Mouse (Mus musculus) left cerebral cortex, adult 8-10 months (tissue): Measurements from ENCODE around the gene Cd59a. TPM values are rescaled to one million over a fixed set of nuclear protein-coding genes. Genes with fewer than 3 reads are reported as not detected.
A peak's percentile ranks its signal among the peaks of the same experiment; 100 is the strongest.

Source experiments
- DNase-seq, 2 experiments: peaks; one replicate each; pipeline ENCODE4 v3.0.0; 2022; ENCODE audit warnings: low spot score in 2 of 2
- total RNA-seq, 4 experiments: library from RNA; stranded (reverse); gene quantifications; 2 replicates each; pipeline ENCODE4 v1.2.4; 2022

Gene Cd59a
- total RNA-seq, 4 experiments from 2014 or later, result 4.3 to 8.0 (median 7.0) TPM

DNA sequence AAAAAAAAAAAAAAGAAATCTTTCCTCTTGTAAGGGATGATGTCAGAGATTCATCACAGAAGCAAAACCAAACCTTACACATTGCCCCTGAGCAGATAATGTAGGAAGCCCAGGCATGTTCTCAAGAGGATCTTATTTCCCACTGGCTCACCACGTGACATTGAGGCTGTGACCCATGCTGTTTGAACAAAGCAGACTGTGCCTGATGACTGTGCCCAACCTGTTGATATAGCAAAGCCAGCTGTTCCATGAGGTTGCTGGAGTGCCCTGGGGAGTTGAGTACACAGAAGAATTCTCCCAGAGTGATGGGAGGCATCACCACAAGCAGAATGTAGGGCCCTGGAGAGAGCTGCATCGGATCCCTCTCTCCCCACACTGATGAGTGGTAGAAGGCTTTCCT is 40.3 kb downstream of the Cd59a start:
- DNase-seq, result no peak

DNA sequence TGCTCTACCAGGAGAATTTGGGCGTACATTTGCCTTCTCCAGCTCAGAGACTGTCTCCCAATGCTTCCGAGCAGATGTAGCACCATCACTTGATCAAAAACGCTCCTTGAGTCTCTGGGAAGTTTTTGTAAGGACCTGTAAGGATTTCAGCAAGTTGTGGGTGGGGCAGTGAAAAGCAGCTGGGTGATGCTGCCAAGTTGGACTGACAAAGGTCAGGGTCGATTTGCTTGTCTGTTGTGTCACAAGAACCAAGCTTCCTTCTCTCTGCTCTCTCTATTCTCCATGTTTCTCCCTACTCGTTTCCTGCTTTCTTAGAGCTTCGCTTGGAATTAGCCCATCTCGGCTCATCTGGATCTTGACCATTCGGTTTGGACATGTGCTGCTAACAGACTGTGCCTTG is 46.5 kb downstream of the Cd59a start:
- DNase-seq, result no peak

DNA sequence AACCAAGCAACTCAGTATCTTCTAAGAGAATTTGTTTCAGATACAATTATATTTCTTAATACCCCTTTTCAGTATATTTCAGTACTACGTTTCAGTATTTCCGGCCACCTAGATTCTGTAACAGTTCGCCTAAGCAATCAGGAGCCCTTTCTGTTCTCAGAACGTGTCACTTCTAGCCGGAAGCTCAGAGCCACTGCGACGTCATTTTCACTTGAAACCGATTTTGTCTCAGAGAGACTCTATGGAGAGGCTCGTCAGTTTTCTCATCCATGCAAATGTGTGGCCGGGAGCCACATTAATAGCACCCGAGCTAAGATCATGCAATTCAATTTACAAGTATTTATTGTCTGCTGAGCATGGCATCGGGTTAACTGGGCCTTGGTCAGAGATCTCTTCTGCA is 48.4 kb downstream of the Cd59a start:
- DNase-seq, result no peak

DNA sequence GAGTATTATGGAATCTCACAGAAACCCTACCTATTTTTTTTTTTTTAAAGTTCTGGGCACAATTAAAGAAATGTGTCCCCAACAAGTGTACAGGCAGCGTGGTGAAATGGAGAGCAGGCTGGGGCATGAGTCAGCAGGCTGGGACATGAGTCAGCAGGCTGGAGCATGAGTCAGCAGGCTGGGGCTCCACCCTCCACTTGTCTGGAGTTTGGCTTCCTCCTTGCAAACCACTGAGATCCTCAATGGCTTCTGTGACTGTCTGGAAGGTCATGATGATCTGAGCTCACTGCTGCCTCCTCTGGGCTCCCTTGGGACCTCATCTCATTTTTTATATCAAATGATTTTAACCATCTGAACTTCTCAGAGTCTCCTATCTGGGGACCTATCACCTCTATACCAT is 50.4 kb downstream of the Cd59a start:
- peak in 1 of 2 experiments; percentile 50 for DNase-seq

DNA sequence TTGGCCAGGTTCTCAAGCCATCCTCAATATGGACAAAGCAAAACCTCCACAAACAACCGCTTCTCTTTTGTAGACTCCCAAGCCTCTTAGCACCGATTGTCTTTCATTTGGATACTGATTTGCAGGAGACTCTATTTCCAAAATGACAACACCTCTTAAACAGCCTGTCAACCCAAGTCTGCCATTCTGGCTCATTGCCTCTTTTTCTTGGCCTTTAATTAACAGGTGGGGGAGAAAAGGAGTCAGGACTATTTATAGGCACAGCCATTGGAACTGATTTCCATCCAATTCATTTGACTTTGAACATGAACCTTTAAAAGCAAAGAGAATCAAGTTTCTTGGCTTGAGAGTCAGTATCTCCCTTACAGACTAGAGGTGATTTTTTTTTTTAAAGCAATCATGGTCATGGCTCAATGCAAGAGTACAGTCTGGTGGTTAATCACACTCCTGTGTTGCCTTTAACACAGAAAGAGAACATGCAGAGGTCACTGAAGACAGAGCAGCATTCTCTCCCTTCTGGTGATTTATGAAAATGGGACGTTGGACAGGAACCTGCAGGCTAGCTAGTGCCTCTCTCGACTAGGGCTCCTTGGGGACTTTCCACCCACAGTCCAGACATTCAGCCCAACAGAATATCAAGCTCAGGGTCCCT is 52.4 kb downstream of the Cd59a start:
- DNase-seq, result no peak

DNA sequence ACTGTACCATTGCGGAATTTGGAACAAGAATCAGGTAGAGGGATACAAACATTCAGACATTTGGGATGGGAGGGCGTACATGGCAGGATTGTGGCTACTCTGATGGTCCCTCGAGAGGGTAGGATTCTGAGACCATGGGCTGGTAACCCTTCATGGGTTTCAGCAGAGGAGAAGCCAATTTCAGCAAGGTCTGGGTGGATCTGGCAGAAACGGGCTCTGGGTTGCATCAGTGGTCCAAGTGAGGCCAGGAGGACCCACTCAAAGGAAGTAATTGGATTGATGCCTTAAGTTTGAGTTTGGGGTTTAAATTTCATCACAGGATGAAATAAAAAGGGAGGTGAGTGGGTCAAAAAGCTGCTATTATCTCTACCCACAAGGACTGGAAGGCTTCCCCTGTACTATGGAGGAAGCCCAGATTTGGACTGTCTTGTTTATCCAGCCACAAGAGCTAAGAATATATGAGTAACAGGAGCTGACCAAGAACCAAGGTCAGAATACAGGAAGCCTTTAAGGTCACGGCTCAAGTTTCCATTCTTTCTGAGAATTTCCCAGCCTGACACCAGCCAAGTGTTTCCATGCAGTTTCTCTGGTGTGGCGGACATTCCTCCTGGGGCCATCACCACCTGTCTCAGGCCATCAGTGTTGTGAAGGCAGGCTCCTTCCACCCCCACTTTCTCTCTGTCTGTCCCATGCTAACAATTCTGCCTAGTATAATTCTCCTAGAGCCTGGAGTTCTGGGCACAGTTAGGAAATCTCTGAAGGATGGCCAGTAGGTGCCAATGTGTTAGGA is 55.2 kb downstream of the Cd59a start:
- DNase-seq, result no peak

DNA sequence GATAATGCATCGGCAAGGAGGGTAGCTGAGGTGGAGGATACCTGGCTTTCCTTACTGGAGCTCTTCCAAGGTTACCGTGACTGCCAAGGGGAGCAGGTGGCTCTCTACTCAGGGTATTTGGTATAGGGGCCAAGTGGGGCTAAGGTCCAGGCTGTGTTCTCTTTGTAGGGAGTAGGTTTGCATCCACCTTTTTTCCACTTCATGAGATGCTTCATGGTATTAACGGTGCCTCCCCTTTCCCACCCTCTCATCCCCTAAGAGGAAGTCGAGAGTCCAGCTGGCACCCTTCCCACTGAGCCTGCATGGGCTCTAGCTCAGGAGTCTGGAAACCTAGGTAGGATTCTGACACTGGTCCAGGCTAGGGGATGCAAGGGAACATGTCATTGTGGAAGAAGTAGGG is 57.7 kb downstream of the Cd59a start:
- no peak for DNase-seq

DNA sequence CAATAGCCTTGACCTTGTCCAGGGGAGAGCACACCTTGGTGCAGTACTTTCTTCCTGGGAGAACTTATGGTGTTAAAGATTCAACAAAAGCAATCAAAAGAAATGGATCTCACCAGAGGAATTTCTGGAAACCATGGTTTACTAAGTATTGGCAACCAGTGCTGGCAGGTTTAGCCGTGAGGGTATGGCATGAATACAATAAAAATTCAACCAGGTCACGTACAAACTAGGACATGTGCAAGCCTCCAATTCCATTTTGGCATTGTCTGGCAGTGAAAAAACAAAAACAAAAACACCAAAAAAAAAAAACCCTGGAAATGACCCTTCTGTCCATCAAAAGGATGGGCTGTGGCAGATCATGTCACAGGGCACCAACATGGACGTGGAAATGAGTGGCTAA is 58.3 kb downstream of the Cd59a start:
- DNase-seq, result no peak

DNA sequence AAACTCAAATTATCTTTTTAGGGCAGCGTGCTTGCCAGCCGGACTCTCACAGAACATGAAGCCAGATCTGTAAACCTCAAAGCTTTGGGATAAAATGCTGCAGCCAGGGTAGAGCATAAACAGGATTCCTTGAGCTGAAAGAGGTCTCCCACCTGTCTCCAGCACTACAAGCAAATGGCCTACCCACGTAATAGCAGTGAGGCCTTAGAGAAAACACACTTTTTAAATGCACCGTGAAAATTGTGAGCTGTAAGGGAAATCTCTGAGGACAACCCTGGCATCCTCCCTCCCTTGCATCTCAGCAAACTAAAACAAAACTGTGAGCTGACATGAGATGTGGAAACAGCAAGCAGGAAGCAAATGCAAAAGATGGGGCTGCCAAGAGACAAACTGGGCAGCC is 62.2 kb downstream of the Cd59a start:
- no peak for DNase-seq

DNA sequence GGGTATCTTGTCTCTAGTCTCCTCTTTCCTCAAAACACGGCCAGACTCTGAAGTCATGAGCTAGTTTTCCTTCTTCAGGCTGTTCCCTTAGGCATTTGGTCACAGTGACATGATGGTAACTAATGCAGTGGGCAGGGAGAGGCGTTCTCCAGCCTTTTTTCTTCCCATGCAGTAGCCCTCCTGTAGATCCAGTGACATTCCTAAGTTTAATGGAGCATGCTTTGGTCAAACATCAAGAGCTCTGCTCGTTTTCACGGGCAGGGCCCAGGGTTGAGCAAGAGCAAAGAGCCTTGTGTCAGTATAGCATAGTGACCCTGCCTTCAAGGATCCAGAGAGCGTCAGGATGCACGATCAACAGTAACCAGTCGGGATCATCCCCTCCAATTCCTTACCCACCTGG is 67.8 kb downstream of the Cd59a start:
- no peak for DNase-seq

DNA sequence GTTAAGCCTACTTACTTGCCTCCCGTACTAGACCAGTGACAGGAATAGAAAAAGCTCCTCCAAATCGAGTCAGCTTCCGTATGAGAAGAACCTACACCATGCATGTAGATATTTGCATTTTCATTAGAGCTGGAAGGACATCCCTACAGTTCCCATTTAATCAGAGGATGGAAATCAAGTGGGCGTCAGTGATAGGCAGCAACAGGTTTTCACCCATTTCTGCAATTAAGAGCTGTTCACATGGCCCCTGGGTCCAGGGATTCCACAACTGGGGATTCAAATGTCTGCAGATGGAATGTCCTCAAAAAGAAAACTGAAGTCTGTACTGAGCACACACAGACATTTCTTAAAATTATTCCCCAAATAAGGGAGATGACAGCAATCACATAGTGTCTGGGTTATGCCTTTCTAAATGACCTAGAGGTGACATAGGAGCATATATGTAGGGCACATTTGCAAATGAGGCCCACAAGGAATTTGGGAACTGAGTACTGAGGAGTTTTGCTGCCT is 68.4 kb downstream of the Cd59a start:
- no peak for DNase-seq

Other genes with a start within 250 kb of the Cd59a start
- 10 to 100 TPM; 24.3 to 28.5 (median 27.2) TPM for gene Lmo2, start 137.8 kb upstream of the Cd59a start, total RNA-seq
- 10 to 100 TPM; 56.7 to 61.0 (median 58.2) TPM for gene Fbxo3, start 68.1 kb upstream of the Cd59a start, total RNA-seq
- under 1 TPM in 1 of 4 experiments, not detected in 3; 0.76 TPM for gene 4931422A03Rik, start 67.4 kb upstream of the Cd59a start, total RNA-seq
- gene Gm10912, start 30.0 kb upstream of the Cd59a start, total RNA-seq, result under 1 TPM; 0.51 to 0.72 (median 0.55) TPM
- not detected for gene Gm10799, start 27.3 kb upstream of the Cd59a start, total RNA-seq
- 1 to 10 TPM in 2 of 4 experiments, under 1 TPM in 2; 0.80 to 2.5 (median 1.6) TPM for gene Cd59b, start 26.0 kb upstream of the Cd59a start, total RNA-seq
- gene A930018P22Rik, start 27.0 kb downstream of the Cd59a start, total RNA-seq, result not detected